Mouse (Mus musculus) brain, embryonic 14.5 days (tissue): Measurements from ENCODE around the gene Psme2.

Source experiments
- CTCF ChIP-seq: fragments of 200-500 bp; IDR thresholded peaks from 2 replicates; pipeline ENCODE4 v1.5.1; 2012; ENCODE audit warnings: inconsistent platforms, mild to moderate bottlenecking, moderate library complexity, borderline replicate concordance; ENCODE audit not compliant: insufficient read depth, insufficient read length; ENCODE audit errors: extremely low read depth
- POLR2A ChIP-seq: fragments of 200-500 bp; IDR thresholded peaks from 2 replicates; pipeline ENCODE4 v1.6.1; 2012; ENCODE audit warnings: mild to moderate bottlenecking, inconsistent platforms, borderline replicate concordance; ENCODE audit not compliant: poor library complexity, insufficient read depth, insufficient read length, severe bottlenecking; ENCODE audit errors: extremely low read depth

DNA sequence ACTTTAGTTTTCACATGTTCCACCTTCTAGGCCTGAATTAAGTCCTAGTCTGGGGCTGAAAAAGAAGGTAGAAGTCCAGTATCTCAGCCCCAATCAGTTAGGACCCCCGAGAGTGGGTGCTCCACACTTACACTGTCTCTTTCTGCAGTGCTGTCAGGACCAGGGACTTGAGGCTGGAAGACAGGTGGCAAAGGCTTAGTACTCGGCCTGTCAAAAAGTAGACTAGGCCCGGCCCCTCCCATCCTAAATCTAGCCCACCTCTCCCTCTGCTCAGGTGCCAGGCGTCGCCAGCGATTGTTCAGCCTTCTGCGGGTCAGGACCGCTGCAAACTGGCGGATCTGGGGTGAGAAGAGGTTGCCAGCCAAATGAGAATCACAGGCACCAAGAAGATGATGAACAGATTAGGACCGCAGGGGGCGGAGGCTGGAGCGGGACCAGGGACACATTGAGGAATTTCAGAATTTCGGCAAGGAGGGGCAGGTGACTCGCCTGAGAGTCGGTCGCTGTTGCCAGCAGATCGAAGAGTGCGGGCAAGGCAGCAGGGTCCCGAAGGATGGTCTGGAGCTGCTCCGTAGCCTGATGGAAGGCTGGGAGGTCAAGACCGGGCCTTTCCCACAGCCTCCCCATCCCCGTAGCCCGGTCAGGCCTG, 44.1 kb upstream of the Psme2 start:
- TF ChIP-seq POLR2A (no peak), CTCF (no peak)
